Mouse (Mus musculus) hindbrain, embryonic 12.5 days (tissue): ENCODE measurements at regions not wholly inside any gene's neighbourhood (a gene's known extent, or its start where the extent isn't known, plus 50 kb on each side); places are given as distances from the start of the nearest gene placed in this dataset.

Source experiments
- ATAC-seq: fragments of 200-750 bp; cut with Nextera tagmentation; 2 replicates; pipeline ENCODE4 v1.8.0; 2017; ENCODE audit warnings: moderate TSS enrichment; ENCODE audit not compliant: low FRiP score
- H3K27ac ChIP-seq: fragments of 300-500 bp; sonication (generic); 2 replicates; pipeline ENCODE4 v1.5.1; 2016; ENCODE audit warnings: mild to moderate bottlenecking
- H3K27me3 ChIP-seq: fragments of 300-500 bp; sonication (generic); 2 replicates; pipeline ENCODE4 v1.6.1; 2016; ENCODE audit warnings: mild to moderate bottlenecking
- H3K36me3 ChIP-seq: fragments of 300-500 bp; sonication (generic); 2 replicates; pipeline ENCODE4 v1.6.1; 2016; ENCODE audit warnings: mild to moderate bottlenecking
- H3K4me1 ChIP-seq: fragments of 300-500 bp; sonication (generic); 2 replicates; pipeline ENCODE4 v1.6.1; 2016
- H3K4me2 ChIP-seq: fragments of 300-500 bp; sonication (generic); replicated peaks from 2 replicates; pipeline ENCODE4 v1.6.1; 2016; ENCODE audit warnings: mild to moderate bottlenecking
- H3K4me3 ChIP-seq: fragments of 300-500 bp; sonication (generic); 2 replicates; pipeline ENCODE4 v1.5.1; 2016; ENCODE audit warnings: mild to moderate bottlenecking
- H3K9ac ChIP-seq: fragments of 300-500 bp; sonication (generic); 2 replicates; pipeline ENCODE4 v1.6.1; 2016; ENCODE audit warnings: mild to moderate bottlenecking, moderate library complexity
- H3K9me3 ChIP-seq: fragments of 300-500 bp; sonication (generic); replicated peaks from 2 replicates; pipeline ENCODE4 v1.6.1; 2016; ENCODE audit warnings: mild to moderate bottlenecking
- WGBS: fragments of 180-500 bp; shearing (Covaris S2); methylation state at CpG from one replicate; pipeline ENCODE4 v1.1.7; 2016; 5-methylcytosine and 5-hydroxymethylcytosine counted together

- ATAC-seq, result no peak
- Histone ChIP-seq H3K4me2 (no peak overlapping the region), H3K27me3 (no peaks in the 10 kb centered on the region), H3K36me3 (no peaks in the 10 kb centered on the region), H3K9ac (no peak overlapping the region), H3K4me1 (no peaks in the 10 kb centered on the region), H3K4me3 (no peak overlapping the region), H3K9me3 (no peaks in the 10 kb centered on the region), H3K27ac (no peak overlapping the region)
- WGBS, result 93% methylated on average over 6 of the region's 6 CpGs
Observed at GRCm38 (mm10) chr8:89727252-89727651, 620.9 kb downstream of the Tox3 start.

GRCm38 (mm10) chr8:89721684-89722305, 626.3 kb downstream of the Tox3 start:
- Histone ChIP-seq H3K9me3 (no peaks in the 10 kb centered on the region), H3K4me3 (no peak overlapping the region), H3K27me3 (no peaks in the 10 kb centered on the region), H3K4me2 (no peak overlapping the region), H3K9ac (no peak overlapping the region), H3K36me3 (no peaks in the 10 kb centered on the region), H3K4me1 (no peaks in the 10 kb centered on the region), H3K27ac (no peak overlapping the region)
- no peak for ATAC-seq
- WGBS, result 82% methylated on average over 5 of the region's 5 CpGs

- no peak overlapping the region for H3K27ac ChIP-seq
- H3K36me3 ChIP-seq, result no peaks in the 10 kb centered on the region
- no peak overlapping the region for H3K4me3 ChIP-seq
- 75% methylated on average over 6 of the region's 6 CpGs for WGBS
- no peak for ATAC-seq
- H3K9ac ChIP-seq, result no peak overlapping the region
- no peaks in the 10 kb centered on the region for H3K27me3 ChIP-seq
- no peaks in the 10 kb centered on the region for H3K9me3 ChIP-seq
- H3K4me2 ChIP-seq, result no peak overlapping the region
- H3K4me1 ChIP-seq, result no peaks in the 10 kb centered on the region
Observed at GRCm38 (mm10) chr8:89713880-89714279, 634.3 kb downstream of the Tox3 start.

GRCm38 (mm10) chr8:89707341-89707928, 640.7 kb downstream of the Tox3 start:
- Histone ChIP-seq H3K4me1 (no peaks in the 10 kb centered on the region), H3K27ac (no peak overlapping the region), H3K9ac (no peak overlapping the region), H3K27me3 (no peaks in the 10 kb centered on the region), H3K36me3 (no peaks in the 10 kb centered on the region), H3K4me2 (no peak overlapping the region), H3K9me3 (no peaks in the 10 kb centered on the region), H3K4me3 (no peak overlapping the region)
- WGBS, result 64% methylated on average over 5 of the region's 5 CpGs
- ATAC-seq, result no peak

GRCm38 (mm10) chr8:89685696-89686095, 641.7 kb upstream of the Sall1 start:
- WGBS, result 96% methylated on average over 6 of the region's 6 CpGs
- H3K27ac ChIP-seq, result no peak overlapping the region
- no peak overlapping the region for H3K4me3 ChIP-seq
- no peaks in the 10 kb centered on the region for H3K9me3 ChIP-seq
- ATAC-seq, result no peak
- H3K36me3 ChIP-seq, result no peaks in the 10 kb centered on the region
- H3K9ac ChIP-seq, result no peak overlapping the region
- no peaks in the 10 kb centered on the region for H3K4me1 ChIP-seq
- no peaks in the 10 kb centered on the region for H3K27me3 ChIP-seq
- no peak overlapping the region for H3K4me2 ChIP-seq

GRCm38 (mm10) chr8:89680937-89681336, 637.0 kb upstream of the Sall1 start:
- Histone ChIP-seq H3K4me3 (no peak overlapping the region), H3K9ac (no peak overlapping the region), H3K36me3 (no peaks in the 10 kb centered on the region), H3K4me1 (no peaks in the 10 kb centered on the region), H3K27me3 (no peaks in the 10 kb centered on the region), H3K9me3 (no peaks in the 10 kb centered on the region), H3K4me2 (no peak overlapping the region), H3K27ac (no peak overlapping the region)
- WGBS, result 93% methylated on average over 4 of the region's 4 CpGs
- ATAC-seq, result no peak

GRCm38 (mm10) chr8:89680341-89680740, 636.4 kb upstream of the Sall1 start:
- no peak overlapping the region for H3K27ac ChIP-seq
- H3K4me2 ChIP-seq, result no peak overlapping the region
- no peak overlapping the region for H3K9ac ChIP-seq
- no peaks in the 10 kb centered on the region for H3K27me3 ChIP-seq
- no peaks in the 10 kb centered on the region for H3K4me1 ChIP-seq
- no peaks in the 10 kb centered on the region for H3K9me3 ChIP-seq
- ATAC-seq, result no peak
- H3K4me3 ChIP-seq, result no peak overlapping the region
- WGBS, result 84% methylated on average over 5 of the region's 5 CpGs
- no peaks in the 10 kb centered on the region for H3K36me3 ChIP-seq

- no peaks in the 10 kb centered on the region for H3K9me3 ChIP-seq
- no peaks in the 10 kb centered on the region for H3K36me3 ChIP-seq
- no peak overlapping the region for H3K4me2 ChIP-seq
- H3K27ac ChIP-seq, result no peak overlapping the region
- ATAC-seq, result no peak
- H3K4me1 ChIP-seq, result no peaks in the 10 kb centered on the region
- H3K9ac ChIP-seq, result no peak overlapping the region
- no peak overlapping the region for H3K4me3 ChIP-seq
- no peaks in the 10 kb centered on the region for H3K27me3 ChIP-seq
- 49% methylated on average over 4 of the region's 4 CpGs for WGBS
Observed at GRCm38 (mm10) chr8:89679551-89679950, 635.6 kb upstream of the Sall1 start.

GRCm38 (mm10) chr8:89677266-89677665, 633.3 kb upstream of the Sall1 start:
- Histone ChIP-seq H3K27ac (no peak overlapping the region), H3K4me2 (no peak overlapping the region), H3K36me3 (no peaks in the 10 kb centered on the region), H3K9me3 (no peaks in the 10 kb centered on the region), H3K4me3 (no peak overlapping the region), H3K9ac (no peak overlapping the region), H3K27me3 (no peaks in the 10 kb centered on the region), H3K4me1 (no peaks in the 10 kb centered on the region)
- no peak for ATAC-seq
- 57% methylated on average over 5 of the region's 5 CpGs for WGBS

- 93% methylated on average over 4 of the region's 4 CpGs for WGBS
Observed at GRCm38 (mm10) chr8:89673911-89674310, 629.9 kb upstream of the Sall1 start.

GRCm38 (mm10) chr8:89672631-89673030, 628.7 kb upstream of the Sall1 start:
- WGBS, result 91% methylated on average over 5 of the region's 5 CpGs
- no peak for ATAC-seq

More at GRCm38 (mm10) chr8:89673911-89674310, 629.9 kb upstream of the Sall1 start:
- Histone ChIP-seq H3K36me3 (no peaks in the 10 kb centered on the region), H3K27me3 (no peaks in the 10 kb centered on the region), H3K9me3 (no peaks in the 10 kb centered on the region), H3K27ac (no peak overlapping the region), H3K4me1 (no peaks in the 10 kb centered on the region), H3K4me3 (no peak overlapping the region), H3K4me2 (no peak overlapping the region), H3K9ac (no peak overlapping the region)
- no peak for ATAC-seq

GRCm38 (mm10) chr8:89664911-89665689, 621.1 kb upstream of the Sall1 start:
- H3K27me3 ChIP-seq, result no peaks in the 10 kb centered on the region
- no peak overlapping the region for H3K27ac ChIP-seq
- ATAC-seq, result no peak
- no peak overlapping the region for H3K4me2 ChIP-seq
- 88% methylated on average over 9 of the region's 9 CpGs for WGBS
- H3K9ac ChIP-seq, result no peak overlapping the region
- no peaks in the 10 kb centered on the region for H3K9me3 ChIP-seq
- H3K4me1 ChIP-seq, result no peaks in the 10 kb centered on the region
- H3K4me3 ChIP-seq, result no peak overlapping the region
- H3K36me3 ChIP-seq, result no peaks in the 10 kb centered on the region

More at GRCm38 (mm10) chr8:89672631-89673030, 628.7 kb upstream of the Sall1 start:
- H3K4me1 ChIP-seq, result no peaks in the 10 kb centered on the region
- H3K9me3 ChIP-seq, result no peaks in the 10 kb centered on the region
- H3K4me3 ChIP-seq, result no peak overlapping the region
- no peak overlapping the region for H3K27ac ChIP-seq
- H3K4me2 ChIP-seq, result no peak overlapping the region
- H3K9ac ChIP-seq, result no peak overlapping the region
- no peaks in the 10 kb centered on the region for H3K36me3 ChIP-seq
- H3K27me3 ChIP-seq, result no peaks in the 10 kb centered on the region
